8 mouse cellular contexts compared by ENCODE assay signal in genomic region chr1:171101733-171102546, GRCm38 (mm10). TPM values are rescaled to one million over a fixed set of nuclear protein-coding genes. Genes with fewer than 3 reads are reported as not detected.
DNase-seq lines count a peak whose midpoint lies in the region; ATAC-seq lines count a peak whose summit lies in the region.

No protein-coding gene starts in this region.

- peak overlapping the region; percentile 57 for H3K4me2 ChIP-seq in hindbrain, embryonic 16.5 days (ENCODE audit: low read length)

- H3K27ac ChIP-seq in hindbrain, embryonic 16.5 days (ENCODE audit: low read depth, low read length) = peak overlapping the region; percentile 90
- H3K27ac ChIP-seq in macrophage = no peak overlapping the region

- no peaks in the 10 kb centered on the region for H3K9me3 ChIP-seq in hindbrain, embryonic 16.5 days (ENCODE audit: control insufficient read depth, low read length)

- peak; percentile 83 for DNase-seq in T-cell, adult 2 months (ENCODE audit: low spot score)
- peak; percentile 86 to 93 for DNase-seq in cerebellum, postnatal 4 days (ENCODE audit: low spot score in 2 of 2)
- peak; percentile 86 for DNase-seq in gastrocnemius, adult 18-20 months (ENCODE audit: low spot score)
- peak; percentile 91 to 92 for DNase-seq in left cerebral cortex, adult 18-20 months (ENCODE audit: low spot score in 2 of 2)
- DNase-seq in retina, postnatal 7 days (ENCODE audit: low read depth, low spot score) = peak; percentile 77
- DNase-seq in urinary bladder, adult 18-20 months (ENCODE audit: low spot score in 2 of 2) = peak; percentile 77 to 94

- no peaks in the 10 kb centered on the region for H3K36me3 ChIP-seq in hindbrain, embryonic 16.5 days (ENCODE audit: control insufficient read depth, insufficient read depth, low read length)
- no peaks in the 10 kb centered on the region for H3K36me3 ChIP-seq in macrophage (ENCODE audit: inconsistent target)

- peak overlapping the region; percentile 70 for H3K4me3 ChIP-seq in hindbrain, embryonic 16.5 days (ENCODE audit: low read length)
- peak overlapping the region; percentile 59 for H3K4me3 ChIP-seq in macrophage (ENCODE audit: inconsistent target)

- H3K4me1 ChIP-seq in hindbrain, embryonic 16.5 days (ENCODE audit: control insufficient read depth, insufficient read depth, low read depth, low read length) = peaks cover 5% of the 10 kb centered on the region; the same call in 1 of the 2 replicates

- ATAC-seq in hindbrain, embryonic 16.5 days = peak; percentile 87

- H3K9ac ChIP-seq in hindbrain, embryonic 16.5 days (ENCODE audit: low read depth, low read length) = peak overlapping the region; percentile 81

- H3K27me3 ChIP-seq in hindbrain, embryonic 16.5 days (replicated peaks; ENCODE audit: control insufficient read depth, insufficient read depth, low read length) = no peaks in the 10 kb centered on the region

- under 1% methylated on average over 40 of the region's 40 CpGs for WGBS in hindbrain, embryonic 16.5 days
- WGBS in macrophage (ENCODE audit: missing documents) = 1% methylated on average over 36 of the region's 40 CpGs

- no peaks in the 10 kb centered on the region for H3K79me2 ChIP-seq in macrophage (ENCODE audit: inconsistent target)

RNA-seq across cellular contexts. Expression of gene Cfap126, which starts 11.8 kb away (rescaled TPM):
- total RNA-seq in gastrocnemius, adult 18-20 months (2021) = 1 to 10 TPM; 1.2 to 2.0 TPM
- polyA plus RNA-seq in hindbrain, embryonic 16.5 days (2015; fragmentation: Nextera tagmentation; extraction: Ambion mirVana) = 11.6 and 11.8 TPM in 2 replicates
- total RNA-seq in left cerebral cortex, adult 18-20 months (2021) = under 1 TPM in 1 of 2 experiments, not detected in 1; 0.79 TPM
- total RNA-seq in macrophage (2018; cell fraction: chromatin; rRNA removed) = 1 to 10 TPM in 7 of 26 experiments, not detected in 19; 1.0 to 4.4 (median 2.4) TPM
- total RNA-seq in macrophage (2018; cell fraction: cytosol; rRNA removed) = 10 to 100 TPM in 2 of 26 experiments, 1 to 10 TPM in 24; 5.7 to 13.1 (median 7.1) TPM
- total RNA-seq in macrophage (2018; cell fraction: nucleus; rRNA removed) = 1 to 10 TPM in 17 of 26 experiments, under 1 TPM in 3, not detected in 6; 0.63 to 4.1 (median 1.8) TPM
- 4.2 to 31.6 TPM (median 7.6 TPM) in 3 replicates for polyA plus RNA-seq in macrophage (2018)

RNA-seq across cellular contexts. Expression of gene Fcgr3, which starts 37.2 kb away (rescaled TPM):
- total RNA-seq in gastrocnemius, adult 18-20 months (2021) = 1 to 10 TPM; 1.8 to 4.4 TPM
- 9.8 and 11.5 TPM in 2 replicates for polyA plus RNA-seq in hindbrain, embryonic 16.5 days (2015; fragmentation: Nextera tagmentation; extraction: Ambion mirVana)
- total RNA-seq in left cerebral cortex, adult 18-20 months (2021) = 10 to 100 TPM; 11.1 to 13.2 TPM
- total RNA-seq in macrophage (2018; cell fraction: chromatin; rRNA removed) = 100 to 1,000 TPM in 2 of 26 experiments, 10 to 100 TPM in 24; 11.2 to 126 (median 31.3) TPM
- 1,000 to 10,000 TPM in 1 of 26 experiments, 100 to 1,000 TPM in 25; 241 to 1,033 (median 488) TPM for total RNA-seq in macrophage (2018; cell fraction: cytosol; rRNA removed)
- total RNA-seq in macrophage (2018; cell fraction: nucleus; rRNA removed) = 100 to 1,000 TPM in 22 of 26 experiments, 10 to 100 TPM in 4; 68.5 to 379 (median 158) TPM
- 921 to 1,206 TPM (median 1,155 TPM) in 3 replicates for polyA plus RNA-seq in macrophage (2018)

RNA-seq across cellular contexts. Expression of gene Sdhc, which starts 48.5 kb away (rescaled TPM):
- 100 to 1,000 TPM; 667 to 772 TPM for total RNA-seq in gastrocnemius, adult 18-20 months (2021)
- 316 and 354 TPM in 2 replicates for polyA plus RNA-seq in hindbrain, embryonic 16.5 days (2015; fragmentation: Nextera tagmentation; extraction: Ambion mirVana)
- total RNA-seq in left cerebral cortex, adult 18-20 months (2021) = 100 to 1,000 TPM; 195 to 207 TPM
- total RNA-seq in macrophage (2018; cell fraction: chromatin; rRNA removed) = 10 to 100 TPM in 13 of 26 experiments, 1 to 10 TPM in 13; 2.4 to 22.3 (median 9.5) TPM
- 100 to 1,000 TPM in 21 of 26 experiments, 10 to 100 TPM in 5; 89.9 to 124 (median 112) TPM for total RNA-seq in macrophage (2018; cell fraction: cytosol; rRNA removed)
- 10 to 100 TPM; 11.5 to 60.4 (median 34.4) TPM for total RNA-seq in macrophage (2018; cell fraction: nucleus; rRNA removed)
- 81.5 to 101 TPM (median 100 TPM) in 3 replicates for polyA plus RNA-seq in macrophage (2018)

RNA-seq across cellular contexts. Expression of gene Mpz, which starts 48.6 kb away (rescaled TPM):
- 10 to 100 TPM; 28.7 to 29.5 TPM for total RNA-seq in gastrocnemius, adult 18-20 months (2021)
- polyA plus RNA-seq in hindbrain, embryonic 16.5 days (2015; fragmentation: Nextera tagmentation; extraction: Ambion mirVana) = 4.7 and 5.3 TPM in 2 replicates
- total RNA-seq in left cerebral cortex, adult 18-20 months (2021) = not detected
- not detected for total RNA-seq in macrophage (2018; cell fraction: chromatin; rRNA removed)
- total RNA-seq in macrophage (2018; cell fraction: cytosol; rRNA removed) = under 1 TPM in 18 of 26 experiments, not detected in 8; 0.03 to 0.34 (median 0.10) TPM
- total RNA-seq in macrophage (2018; cell fraction: nucleus; rRNA removed) = not detected
- 0.25 TPM in 1 of 3 replicates, not detected in the others for polyA plus RNA-seq in macrophage (2018)
